Mouse (Mus musculus) embryo, embryonic 10.5 days (tissue): ENCODE measurements around the gene C530008M17Rik.
A peak's percentile ranks its signal among the peaks of the same experiment; 100 is the strongest.

ENCODE experiments used
- DNase-seq: peaks from one replicate; pipeline ENCODE4 v3.0.0-alpha.2; 2015; ENCODE audit warnings: low spot score

C530008M17Rik gene

DNA sequence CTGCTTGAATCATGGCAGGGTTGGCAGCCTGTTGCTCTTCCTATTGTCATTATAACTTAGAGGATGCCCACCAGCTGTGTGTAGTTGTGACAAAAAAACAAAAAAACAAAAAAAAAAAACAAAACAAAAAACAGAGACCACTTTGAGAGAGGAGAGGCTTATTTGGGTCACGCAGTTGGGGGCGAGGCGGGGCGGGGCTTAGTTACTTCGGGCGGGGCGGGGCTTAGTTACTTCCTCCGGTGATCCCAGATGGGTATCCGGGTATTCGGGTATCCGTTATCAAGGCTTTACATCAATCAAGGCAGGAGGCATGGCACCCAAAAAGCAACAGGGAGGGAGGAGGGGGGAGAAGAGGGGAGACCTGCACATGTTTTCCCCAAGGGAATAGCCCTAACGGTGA lies 46.3 kb downstream of the C530008M17Rik start:
- no peak for DNase-seq

DNA sequence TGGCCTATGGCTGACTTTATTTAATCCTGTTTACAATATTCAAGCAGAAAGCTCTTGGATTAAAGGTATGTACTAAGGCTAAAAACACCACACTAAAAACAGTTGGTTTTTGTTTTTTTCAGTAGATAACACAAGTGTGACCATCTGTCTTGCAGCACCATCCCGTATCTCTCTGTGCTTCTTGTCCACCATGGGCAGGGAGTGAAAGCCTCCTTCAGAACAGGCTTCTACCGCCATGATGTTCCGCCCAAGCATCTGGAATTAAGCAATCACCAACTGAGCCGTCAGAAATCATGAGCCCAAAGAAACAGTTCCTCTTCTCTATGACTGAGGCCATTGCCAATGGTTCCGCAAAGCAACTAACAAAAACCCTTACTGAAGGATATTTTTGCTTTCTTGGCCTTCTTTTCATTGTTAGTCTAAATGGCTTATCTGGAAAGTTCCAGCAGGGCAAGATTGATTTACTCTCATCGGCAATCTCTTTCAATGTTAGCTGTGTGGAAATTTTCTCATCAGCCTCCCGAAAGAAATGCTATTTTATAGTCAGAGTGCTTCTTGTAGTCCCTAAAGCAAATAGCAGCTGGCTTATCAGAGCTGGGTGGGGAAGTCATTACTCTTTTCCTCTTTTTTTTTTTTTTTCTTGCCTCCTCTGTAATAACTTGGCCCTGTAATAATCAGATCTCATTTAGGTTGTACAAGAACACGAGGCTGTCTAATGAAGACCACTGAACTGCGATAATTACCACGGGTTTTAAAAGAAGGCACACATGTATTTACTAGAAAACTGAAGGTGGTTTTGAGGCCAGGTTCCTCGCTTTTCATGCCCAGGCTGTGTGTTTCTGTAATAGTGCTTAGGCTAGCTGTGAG lies 49.2 kb downstream of the C530008M17Rik start:
- DNase-seq = no peak

DNA sequence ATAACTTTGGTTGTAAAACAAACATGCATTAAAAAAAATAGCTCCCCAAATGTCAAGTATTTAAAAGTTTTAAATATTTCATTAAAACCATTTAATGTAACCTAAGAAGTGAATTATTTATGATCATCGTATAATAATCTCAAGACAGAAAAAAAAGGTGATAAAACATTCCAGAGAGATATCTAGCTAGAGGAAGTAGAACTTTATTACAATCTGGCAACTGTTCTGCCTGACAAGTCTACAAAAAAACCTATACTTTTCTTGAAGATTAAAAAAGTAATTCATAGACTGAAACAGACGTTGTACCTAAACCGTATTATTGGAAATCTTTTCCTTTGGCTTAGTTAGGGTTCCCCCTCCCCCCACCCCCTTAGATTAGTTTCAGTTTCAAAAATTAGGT lies 50.8 kb downstream of the C530008M17Rik start:
- DNase-seq = no peak

DNA sequence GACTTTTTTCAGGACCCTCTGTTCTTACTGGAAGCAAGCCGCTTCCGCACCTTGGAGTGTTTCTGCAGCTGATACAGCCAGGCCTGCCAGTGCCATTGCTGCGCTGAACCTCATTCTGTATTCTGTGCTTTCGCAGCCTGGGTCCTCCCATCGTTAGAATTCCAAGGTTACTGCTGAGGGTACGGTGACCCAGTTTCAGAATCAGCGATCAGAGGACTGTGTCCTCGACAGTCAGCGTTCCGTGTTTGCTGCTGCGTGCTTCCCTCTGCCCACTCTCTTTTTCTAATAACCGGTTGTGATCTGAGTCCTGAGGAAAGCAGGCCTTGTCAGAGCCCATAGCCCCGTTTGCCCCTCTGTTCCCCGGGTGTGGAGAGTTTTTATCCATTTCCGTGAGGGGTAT lies 51.7 kb downstream of the C530008M17Rik start:
- no peak for DNase-seq

DNA sequence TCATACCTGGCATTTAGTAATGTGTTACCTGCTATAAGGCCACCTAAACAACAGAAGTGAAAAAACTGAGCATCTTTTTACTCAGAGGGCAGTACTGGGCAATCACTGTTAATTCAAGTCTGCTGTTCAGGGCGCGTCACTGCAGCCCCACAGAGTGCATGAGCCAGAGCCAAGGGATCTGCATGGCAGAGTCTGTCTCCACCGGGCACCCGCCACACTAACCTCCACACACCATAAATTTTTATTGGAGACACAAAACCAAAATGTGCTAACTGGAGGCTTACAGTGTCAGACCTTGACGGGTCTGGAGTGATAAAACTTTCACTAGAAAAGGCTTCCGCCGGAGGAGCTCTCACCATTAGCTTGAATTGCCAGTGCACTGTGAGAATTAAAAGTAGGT lies 57.4 kb downstream of the C530008M17Rik start:
- no peak for DNase-seq

DNA sequence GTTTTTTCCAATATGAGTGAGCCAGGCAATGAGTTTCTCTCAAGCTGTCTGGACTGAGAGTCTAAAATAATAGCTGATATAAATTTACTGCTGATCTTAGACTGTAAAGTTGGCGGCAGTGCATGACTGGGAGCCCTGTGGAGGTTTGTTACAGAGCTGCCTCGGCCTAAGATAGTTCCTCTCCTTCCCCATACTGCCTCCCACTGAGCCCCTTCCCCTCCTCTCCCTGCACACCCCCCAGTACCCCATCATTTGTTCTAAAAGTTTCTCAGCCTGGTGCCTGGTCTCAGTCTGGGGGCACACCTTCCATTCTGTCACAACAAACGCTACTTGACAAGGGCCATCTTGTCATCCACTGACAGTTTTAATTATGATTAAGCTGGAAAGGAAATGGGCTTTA lies 63.6 kb downstream of the C530008M17Rik start:
- DNase-seq = no peak

DNA sequence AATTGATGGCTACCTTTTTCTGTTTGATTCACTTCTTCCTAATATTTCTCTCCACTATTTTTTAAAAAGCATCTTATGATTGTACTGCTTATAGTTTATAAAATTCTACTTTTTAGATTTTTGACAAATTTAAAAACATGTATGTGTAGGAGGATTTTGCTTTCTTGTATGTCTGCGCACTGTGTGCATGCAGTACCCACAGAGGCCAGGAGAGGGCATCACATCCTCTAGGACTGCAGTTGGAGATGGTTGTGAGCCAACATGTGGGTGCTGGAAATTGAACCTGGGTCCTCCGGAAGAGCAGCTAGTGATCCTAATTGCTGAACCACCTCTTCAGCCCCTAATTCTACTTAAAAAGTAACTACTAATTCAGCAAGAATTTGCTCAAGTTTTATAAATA lies 68.6 kb downstream of the C530008M17Rik start:
- no peak for DNase-seq

DNA sequence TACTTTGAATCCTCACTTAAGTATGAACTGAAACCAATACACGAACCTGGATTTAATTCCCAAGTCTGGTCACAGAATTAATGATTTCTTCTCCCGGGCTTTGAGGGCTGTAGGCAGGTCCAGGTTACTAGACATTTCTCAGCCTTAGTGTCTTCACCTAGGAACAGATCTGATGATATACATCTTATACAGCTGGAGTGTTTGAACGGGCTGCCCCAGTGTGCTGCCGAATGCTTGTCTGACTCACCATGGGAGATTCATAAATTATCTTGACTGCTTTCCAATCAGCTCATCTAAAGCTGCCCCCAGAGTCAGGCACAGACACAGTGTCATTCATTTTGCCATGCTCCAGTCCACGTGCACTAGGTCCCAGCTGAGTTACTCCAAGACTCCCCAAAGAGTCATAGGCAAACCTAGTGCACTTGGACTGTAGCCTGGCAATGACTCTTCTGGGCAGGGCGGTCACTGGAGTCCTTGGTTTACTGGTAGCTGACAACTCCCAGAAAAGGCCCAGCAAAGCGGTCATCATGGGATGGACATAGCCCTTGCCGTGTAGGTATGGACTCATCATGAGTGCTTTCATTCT lies 70.3 kb downstream of the C530008M17Rik start:
- DNase-seq = no peak

DNA sequence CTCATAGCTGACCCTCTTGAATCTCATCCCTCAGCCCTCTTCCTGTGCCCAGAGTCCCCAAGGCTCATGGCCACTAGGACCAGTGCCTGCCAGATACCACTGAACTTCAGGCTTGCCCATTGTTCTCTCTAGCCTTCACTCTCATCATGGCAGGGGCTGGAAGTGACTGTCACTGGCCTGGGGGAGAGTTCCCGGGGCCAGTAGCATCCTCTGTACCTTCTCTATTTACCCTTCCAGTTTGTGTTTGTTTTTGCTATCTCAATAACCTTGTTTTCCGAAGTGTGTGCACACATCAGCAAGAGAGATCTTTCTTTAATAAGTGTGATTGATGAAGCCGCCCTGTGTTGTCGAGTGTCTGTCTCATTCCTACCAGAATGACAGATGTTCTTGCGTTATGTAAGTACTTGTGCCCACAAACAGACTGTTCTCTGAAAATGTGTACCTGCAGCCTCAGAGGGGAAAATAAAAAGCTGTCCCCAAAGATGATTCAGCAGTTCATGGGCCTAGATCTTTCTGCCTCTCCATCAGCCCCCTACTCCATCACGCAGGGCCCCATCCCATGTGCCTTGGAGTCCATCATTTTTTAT lies 76.8 kb downstream of the C530008M17Rik start:
- no peak for DNase-seq

DNA sequence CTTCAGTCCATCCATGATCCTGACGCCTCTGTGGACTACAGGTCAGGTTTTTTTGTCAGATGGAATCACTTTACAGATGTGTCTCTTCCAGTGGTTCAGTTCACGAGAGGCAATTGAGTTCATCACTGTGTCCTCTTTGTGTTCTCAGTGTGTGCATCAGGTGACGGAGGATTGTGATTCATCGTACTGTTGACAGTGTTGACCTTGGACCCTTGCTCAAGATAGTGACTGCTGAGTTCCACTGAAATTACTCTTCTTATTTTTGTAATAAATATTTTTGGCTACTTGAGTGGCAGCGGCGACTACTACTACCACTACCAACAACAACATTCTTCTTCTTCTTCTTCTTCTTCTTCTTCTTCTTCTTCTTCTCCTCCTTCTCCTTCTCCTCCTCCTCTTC lies 85.2 kb downstream of the C530008M17Rik start:
- no peak for DNase-seq

DNA sequence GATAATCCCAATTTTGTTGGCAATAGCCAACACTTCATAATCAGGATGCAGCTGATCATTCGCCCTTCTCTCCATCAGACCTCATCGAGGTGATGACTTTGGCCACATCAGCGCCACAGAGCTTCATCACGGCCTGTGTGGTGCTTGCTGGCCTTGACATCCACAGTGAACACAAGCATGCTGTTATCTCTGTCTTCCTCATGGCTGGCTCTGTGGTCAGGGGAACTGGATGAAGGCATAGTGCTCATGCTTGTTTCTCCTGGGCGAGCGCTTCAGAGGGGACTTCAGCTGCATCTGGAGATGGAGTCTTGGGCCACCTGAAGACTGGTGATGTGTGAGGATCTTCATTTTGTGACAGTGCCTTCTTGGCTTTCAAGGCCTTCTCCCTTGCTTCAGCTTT lies 85.8 kb downstream of the C530008M17Rik start:
- no peak for DNase-seq

DNA sequence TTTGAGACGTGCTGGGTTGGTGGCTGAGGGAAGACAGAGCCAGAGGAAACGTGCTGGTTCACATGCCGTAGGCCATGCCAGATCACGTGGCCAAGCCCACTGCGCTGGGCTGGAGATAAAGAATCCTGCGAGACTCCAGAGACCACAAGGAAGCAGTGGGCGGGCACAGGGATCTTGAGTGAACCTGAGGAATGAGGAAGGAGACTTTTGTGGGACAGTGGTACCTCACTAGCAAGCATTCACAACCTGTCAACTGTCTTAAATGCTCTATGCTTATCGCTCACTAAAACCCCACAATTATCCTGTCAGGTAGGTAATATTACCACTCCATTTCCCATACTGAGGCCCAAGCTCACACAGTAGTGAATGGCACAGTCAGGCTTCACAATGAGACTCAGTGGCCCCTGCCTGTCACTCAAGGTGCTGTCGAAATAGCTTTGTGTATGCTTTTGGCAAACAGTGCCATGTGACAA lies 88.5 kb downstream of the C530008M17Rik start:
- DNase-seq = no peak

DNA sequence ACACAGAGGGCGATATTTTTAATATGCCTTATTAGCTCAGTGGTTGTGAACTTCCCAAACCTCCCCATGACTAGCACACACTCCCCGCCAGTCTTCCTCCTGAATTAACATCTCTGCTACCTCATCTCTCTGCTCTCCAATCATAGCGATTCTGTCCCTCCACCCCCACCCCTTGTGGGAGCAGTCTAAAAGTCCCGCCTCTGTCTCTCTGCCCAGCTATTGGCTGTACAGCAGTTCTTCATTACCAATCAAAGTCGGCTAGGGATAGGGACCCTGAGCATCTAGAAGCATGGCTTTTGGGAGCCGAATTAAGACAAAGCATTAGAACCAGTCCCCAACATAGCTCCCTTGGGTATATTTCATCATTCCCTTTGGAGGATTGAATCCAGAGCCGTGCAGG lies 91.5 kb downstream of the C530008M17Rik start:
- DNase-seq = peak; percentile 12

DNA sequence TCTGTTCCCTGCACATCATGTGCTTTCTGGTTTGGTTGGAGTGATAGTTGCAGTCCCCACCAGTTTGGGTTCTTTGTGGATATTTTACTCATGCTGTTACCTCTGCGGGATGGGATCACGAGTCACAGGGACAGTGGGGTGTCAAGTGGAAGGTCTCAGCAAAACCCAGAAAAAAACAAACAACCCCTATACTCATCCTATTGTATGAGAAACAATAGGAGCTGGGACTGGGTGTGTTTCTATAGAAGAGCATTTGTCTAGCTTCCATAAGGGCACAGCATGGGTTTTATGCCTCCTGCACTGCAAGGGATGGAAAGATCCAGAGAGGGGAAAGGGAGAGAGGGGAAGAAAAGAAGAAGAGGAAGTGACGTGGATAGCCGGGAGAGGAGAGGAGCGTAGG lies 96.0 kb downstream of the C530008M17Rik start:
- DNase-seq = no peak

DNA sequence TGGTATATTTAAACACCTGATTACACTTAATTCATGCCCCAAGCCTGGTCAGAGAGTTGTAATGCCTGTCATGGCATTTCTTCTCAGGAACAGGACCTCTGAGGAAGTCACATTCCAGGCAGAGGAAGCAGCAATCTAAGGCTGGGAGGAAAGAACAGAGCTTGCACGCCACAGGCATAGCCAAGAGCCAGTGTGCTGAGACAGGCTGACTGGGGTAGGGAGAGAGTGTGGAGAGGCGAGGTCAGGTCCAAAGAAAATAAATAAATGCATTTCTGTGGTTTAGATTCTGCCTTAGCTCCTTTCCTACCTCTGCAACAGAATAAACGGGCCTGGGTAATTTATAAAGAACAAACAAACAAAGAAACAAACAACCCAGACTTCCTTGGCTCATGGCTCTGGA lies 104.0 kb downstream of the C530008M17Rik start:
- no peak for DNase-seq

DNA sequence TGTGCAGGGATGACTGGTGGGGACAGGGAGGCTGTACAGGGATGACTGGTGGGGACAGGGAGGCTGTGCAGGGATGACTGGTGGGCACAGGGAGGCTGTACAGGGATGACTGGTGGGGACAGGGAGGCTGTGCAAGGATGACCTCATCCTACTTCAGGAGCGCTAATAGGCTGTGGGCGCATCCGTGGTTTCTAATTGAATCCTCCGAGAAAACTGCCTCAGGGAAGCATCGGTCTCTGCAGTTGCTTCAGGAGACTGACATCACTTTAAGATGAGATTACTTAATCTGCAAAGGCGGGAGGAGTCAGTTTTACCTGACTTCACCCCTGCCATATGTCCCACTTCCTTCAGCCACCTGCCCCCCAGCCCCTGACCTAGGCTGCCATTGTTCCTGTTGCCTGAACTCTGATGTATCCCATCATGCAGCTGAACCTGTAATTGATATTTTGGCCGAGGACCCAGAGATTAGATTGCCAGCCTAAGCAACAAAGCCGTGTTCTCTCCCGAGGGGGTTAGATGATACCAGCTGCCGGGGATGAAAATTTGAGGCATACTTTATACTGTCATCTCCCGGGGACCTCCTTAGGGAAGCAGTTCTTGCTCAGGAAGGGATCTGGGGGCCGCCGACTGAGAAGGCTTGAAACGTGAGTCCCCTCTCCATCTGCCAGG lies 105.9 kb downstream of the C530008M17Rik start:
- peak; percentile 28 for DNase-seq

DNA sequence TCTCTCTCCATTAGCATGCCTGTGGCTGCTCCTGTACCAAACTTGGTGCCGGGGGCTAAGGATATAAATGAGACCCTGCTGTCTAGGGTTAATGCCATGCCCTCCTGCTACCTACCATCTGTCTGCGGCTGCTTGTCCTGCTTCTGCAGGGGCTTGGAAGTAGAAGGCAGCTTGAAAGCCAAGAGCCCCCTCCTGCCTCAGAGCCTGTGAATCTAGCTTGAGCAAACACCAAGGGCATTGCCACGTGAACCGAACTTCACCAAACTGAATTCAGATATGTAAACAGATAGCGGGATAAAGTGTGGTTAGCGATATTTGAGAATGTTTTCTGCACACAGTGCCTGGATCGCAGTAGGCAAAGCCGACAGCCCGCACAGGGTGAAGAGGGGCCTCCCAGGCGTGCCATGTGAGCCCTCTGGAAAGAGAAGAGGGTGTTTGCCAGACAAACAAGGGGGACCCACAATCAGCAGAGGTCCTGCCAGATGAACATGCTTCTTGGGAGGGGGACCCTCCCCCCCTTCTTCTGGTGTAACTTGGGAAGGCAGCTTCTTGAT lies 106.9 kb downstream of the C530008M17Rik start:
- peak; percentile 29 for DNase-seq

DNA sequence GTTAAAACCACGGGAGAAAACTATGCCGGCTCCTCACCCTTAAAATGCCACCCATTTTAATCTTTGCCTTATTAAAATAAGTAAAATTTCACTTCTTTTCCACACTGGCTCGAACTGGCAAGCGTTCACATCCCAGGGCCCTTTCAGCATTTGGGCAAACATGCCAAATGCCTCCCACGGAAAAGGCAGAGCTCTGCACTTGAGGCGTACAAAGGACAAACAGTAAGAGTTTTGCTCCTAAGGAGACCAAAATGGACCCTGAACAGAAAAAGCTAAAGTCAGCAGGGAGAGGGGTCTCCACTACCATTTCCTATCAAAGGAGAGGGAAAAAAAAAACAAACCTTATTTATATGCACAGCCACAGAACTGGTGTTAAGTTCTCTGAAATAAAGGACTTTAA lies 107.4 kb downstream of the C530008M17Rik start:
- no peak for DNase-seq

DNA sequence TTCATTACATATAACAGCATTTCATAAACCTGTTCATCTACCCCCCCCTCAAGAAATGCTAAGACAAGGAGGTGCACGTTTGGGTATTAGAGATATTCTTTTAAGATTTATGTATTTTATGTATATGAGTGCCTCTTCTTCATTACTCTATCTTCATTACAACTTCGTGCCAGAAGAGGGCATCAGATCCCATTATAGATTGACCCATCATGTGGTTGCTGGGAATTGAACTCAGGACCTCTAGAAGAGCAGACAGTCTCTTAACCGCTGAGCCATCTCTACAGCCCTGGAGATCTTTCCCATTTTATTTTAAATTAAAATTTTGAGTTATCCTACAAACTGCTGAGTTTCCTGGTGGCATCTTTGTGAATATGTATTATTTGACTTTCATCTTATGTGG lies 112.7 kb downstream of the C530008M17Rik start:
- DNase-seq = no peak

DNA sequence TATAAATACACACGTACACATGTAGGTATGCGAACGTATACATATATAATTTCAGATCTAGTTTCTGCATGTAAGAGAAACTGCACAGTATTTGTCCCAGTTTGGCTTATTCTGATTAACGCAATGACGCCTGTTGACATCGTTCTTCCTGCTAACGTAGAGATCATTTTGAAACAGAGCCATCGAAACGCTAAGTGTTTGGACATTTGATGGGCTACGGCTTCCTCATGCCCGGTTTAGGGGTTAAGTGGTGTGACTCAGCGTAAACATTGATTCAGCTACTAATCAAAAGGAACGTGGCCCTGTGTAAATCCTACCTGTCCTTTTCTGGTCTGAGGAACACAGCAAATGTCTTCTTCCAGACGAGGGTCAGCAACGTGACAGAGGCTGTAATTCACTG lies 113.3 kb downstream of the C530008M17Rik start:
- DNase-seq = no peak

DNA sequence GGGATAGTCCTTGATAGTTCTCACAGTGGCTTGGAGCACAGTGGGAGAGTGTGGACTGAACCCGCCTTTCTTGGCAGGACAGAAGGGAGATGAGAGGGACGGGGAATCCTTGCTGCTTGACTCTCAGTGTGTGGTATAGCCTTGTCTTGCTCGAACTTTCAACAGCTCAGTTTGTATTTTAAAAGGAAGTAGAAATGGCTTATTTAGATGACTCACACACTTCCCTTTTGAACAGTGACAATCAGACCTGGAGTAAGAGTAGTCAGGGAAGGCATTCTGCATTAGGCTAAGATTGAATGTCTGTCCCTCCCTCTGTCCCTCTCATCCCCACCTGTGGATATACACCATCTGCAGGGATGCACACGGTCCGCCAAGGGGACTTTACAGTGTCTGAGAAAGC lies 115.1 kb downstream of the C530008M17Rik start:
- DNase-seq = no peak

DNA sequence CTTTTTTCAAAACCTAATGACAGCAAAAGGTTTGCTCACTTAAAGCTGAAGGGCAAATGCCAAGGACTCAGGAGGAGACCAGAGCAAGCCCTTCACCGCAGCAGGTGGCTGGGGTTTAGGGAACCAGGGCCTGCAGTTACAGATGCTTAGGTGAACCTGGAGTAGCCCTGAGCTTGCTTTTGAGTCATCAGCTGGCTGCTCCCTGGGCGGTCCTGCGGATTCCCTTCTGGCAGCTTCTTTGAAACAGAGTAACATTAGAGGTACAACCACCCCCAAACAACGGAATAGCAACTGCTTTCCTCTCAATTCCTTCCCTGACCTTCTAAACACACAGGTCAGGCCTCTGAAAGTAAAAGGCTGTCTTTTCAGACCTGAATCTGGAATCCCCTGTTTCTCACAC lies 116.5 kb downstream of the C530008M17Rik start:
- DNase-seq = no peak
